ENCODE assay signal across 9 mouse cellular contexts in the genomic region with DNA sequence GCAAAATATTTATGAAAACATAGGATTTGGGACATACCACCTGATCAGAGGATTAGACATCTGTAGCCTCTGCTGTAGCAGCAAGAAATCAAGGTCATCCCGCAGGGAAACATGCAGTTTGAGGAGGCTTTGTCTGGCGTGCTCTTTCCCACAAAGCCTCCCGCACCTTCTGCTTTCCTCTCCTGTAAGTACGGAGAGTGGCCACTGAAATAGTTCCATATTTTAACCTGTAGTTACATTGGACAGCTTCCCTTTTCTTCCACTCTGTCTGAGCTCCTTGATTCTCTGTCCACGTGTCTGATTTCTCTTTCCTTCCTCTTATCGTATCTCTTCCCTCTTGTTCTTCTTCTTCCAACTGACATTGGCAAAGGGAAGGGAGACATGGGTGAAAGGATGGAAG.
"Had no signal": no experiment of that assay in that cellular context is flagged by ENCODE, and none has a peak within 500 bp of the region (broad histone marks: within the 10 kb centered on the region; RNA-seq: fewer than 3 reads in every experiment).

No protein-coding gene starts in this region.

- DNase-seq: kidney, adult 8-10 months; kidney, postnatal 25 days; liver, embryonic 13.5 days; liver, postnatal 0 days; midbrain, embryonic 14.5 days; spleen, adult 18-20 months; thymus, adult 18-20 months; thymus, postnatal 14 days had no signal

- ATAC-seq: intestine, postnatal 0 days; liver, postnatal 0 days had no signal
